Mouse (Mus musculus) E14TG2a.4 (cell line): ENCODE data around the gene Fetub.

Experiments
- CTCF ChIP-seq: conservative IDR thresholded peaks from 2 replicates; pipeline ENCODE4 v1.5.1; 2014; ENCODE audit warnings: low read length
- NANOG ChIP-seq: IDR thresholded peaks from 2 replicates; pipeline ENCODE4 v1.6.1; 2014; ENCODE audit warnings: borderline replicate concordance, low read length, mixed read lengths
- POU5F1 ChIP-seq: IDR thresholded peaks from 2 replicates; pipeline ENCODE4 v1.6.1; 2014; ENCODE audit warnings: low read length, borderline replicate concordance

GRCm38 (mm10) chr16:22962256-22962655 is 44.1 kb downstream of the Fetub start:
- TF ChIP-seq CTCF: no peak
- TF ChIP-seq NANOG: no peak
- no peak for TF ChIP-seq POU5F1
